Comparison of ENCODE assay signal across 20 mouse cellular contexts in genomic region chr7:95758375-95758774, GRCm38 (mm10).
DNase-seq lines count a peak whose midpoint lies in the region; ATAC-seq lines count a peak whose summit lies in the region.
"Had no signal": no experiment of that assay in that cellular context is flagged by ENCODE, and none has a peak within 500 bp of the region (broad histone marks: within the 10 kb centered on the region; RNA-seq: fewer than 3 reads in every experiment).

No protein-coding gene starts in this region.

- DNase-seq in frontal cortex, postnatal 14 days (ENCODE audit: low spot score in 2 of 2): no peak
- peak; percentile 23 for DNase-seq in heart, adult 11 months
- no peak for DNase-seq in heart, adult 8-10 months (ENCODE audit: low spot score)
- DNase-seq in brain, adult 2 months (ENCODE audit: low read depth, low spot score): peak; percentile 51
- no peak for DNase-seq in layer of hippocampus, adult 11-12 months (ENCODE audit: low spot score)
- DNase-seq: adrenal gland, adult 2 months; adrenal gland, adult 8-10 months; adrenal gland, postnatal 10 days; adrenal gland, postnatal 14 days; adrenal gland, postnatal 25 days; adrenal gland, postnatal 36 days; B cell, adult 2 months; cerebellum, adult 11 months; cerebellum, adult 11-12 months; cerebellum, adult 18-20 months; cerebellum, adult 2 months had no signal

- peak; percentile 60 for ATAC-seq in frontal cortex, adult (ENCODE audit: low TSS enrichment)
- ATAC-seq: activated CD4-positive, CD25-positive, alpha-beta regulatory T cell, adult 4 months; CD4-positive, CD25-positive, alpha-beta regulatory T cell, adult 4 months; Patski had no signal

Comparison
In these comparisons a context has a peak if more than half of its experiments do, and no peak if none do; other contexts are left out.
1. DNase-seq: peak in heart, adult 11 months (single experiment) and brain, adult 2 months (single experiment); none in frontal cortex, postnatal 14 days (0 of 2), heart, adult 8-10 months (single experiment) and layer of hippocampus, adult 11-12 months (single experiment).